Mouse (Mus musculus): ENCODE data around the gene Ehd2. TPM values are rescaled to one million over a fixed set of nuclear protein-coding genes. Genes with fewer than 3 reads are reported as not detected.

Gene Ehd2
- polyA plus RNA-seq, 1 experiment from 2014 or later: 5.8 TPM

DNA sequence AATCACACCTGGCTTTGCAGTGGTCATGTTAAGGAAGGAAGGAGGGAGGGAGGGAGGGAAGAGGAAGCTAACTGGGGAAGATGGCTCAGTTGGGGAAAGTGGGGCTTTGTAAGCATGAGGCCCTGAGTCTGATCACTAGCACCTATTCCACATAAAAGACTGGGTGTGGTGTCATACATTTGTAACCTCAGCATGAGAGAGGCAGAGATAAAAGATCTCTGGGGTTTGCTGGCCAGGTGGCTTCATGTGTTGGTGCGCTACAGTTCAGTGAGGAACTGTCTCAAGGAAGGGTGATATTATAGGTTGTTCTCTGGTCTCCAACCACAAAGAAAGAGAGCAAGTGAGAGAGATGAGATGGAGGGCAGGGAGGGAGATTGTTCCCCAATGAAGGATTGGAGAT is 34.3 kb upstream of the Ehd2 start:
- no peak overlapping the region for H3K9ac ChIP-seq
- H3K36me3 ChIP-seq (replicated peaks): peaks cover 5% of the 10 kb centered on the region; the same call in 1 of the 2 replicates
- no peak overlapping the region for H3K4me2 ChIP-seq
- no peaks in the 10 kb centered on the region for H3K27me3 ChIP-seq (replicated peaks)
- ATAC-seq (replicated peaks): no peak
- H3K4me3 ChIP-seq: no peak overlapping the region
- H3K4me1 ChIP-seq: no peaks in the 10 kb centered on the region
- WGBS: 93% methylated on average over 1 of the region's 1 CpGs
- no peak overlapping the region for H3K27ac ChIP-seq
- H3K9me3 ChIP-seq: no peaks in the 10 kb centered on the region

DNA sequence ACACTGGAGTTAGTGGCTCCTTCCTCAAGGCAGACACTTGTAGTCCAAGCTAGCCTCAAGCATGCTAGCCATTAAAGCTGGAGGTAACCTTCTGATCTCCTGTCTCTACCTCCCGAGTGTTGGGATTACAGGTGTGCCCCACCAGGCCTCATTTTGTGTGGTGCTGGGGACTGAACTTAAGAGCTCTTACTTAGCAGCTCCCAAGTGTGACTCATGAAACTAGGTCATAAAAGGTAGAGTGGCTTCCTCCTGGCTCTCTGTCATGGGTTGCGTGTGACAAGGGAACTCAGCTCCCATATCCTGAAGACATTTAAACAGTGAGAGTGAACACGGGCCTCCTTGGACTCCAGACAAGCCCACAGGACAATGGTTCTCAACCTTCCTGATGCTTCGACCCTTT is 26.4 kb upstream of the Ehd2 start:
- no peak overlapping the region for H3K4me2 ChIP-seq
- 90% methylated on average over 4 of the region's 4 CpGs for WGBS
- H3K4me3 ChIP-seq: no peak overlapping the region
- H3K36me3 ChIP-seq (replicated peaks): peaks cover 30% of the 10 kb centered on the region
- no peak overlapping the region for H3K27ac ChIP-seq
- ATAC-seq (replicated peaks): no peak
- no peaks in the 10 kb centered on the region for H3K27me3 ChIP-seq (replicated peaks)
- H3K9me3 ChIP-seq: no peaks in the 10 kb centered on the region
- no peak overlapping the region for H3K9ac ChIP-seq
- no peaks in the 10 kb centered on the region for H3K4me1 ChIP-seq

DNA sequence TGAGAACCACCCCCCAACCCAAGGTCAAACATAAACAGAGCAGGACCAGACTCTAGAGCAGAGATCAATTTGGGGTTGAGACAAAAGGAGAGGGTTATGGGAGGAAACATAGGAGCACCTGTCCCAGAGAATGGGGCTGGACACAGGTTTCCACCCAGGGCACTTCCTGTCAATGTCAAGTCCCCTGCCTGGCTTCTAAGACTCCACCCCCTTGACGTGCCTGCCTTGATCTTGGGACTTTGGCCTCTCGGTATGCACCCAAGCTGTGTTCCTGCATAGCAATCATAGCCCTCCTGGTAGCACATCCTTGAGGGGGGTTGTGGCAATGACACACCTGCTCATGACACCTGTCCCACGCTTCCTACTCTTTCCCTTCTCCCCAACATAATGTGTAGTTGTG is 25.8 kb upstream of the Ehd2 start:
- Histone ChIP-seq H3K9ac (no peak overlapping the region), H3K4me2 (no peak overlapping the region), H3K36me3 (replicated peaks) (peaks cover 36% of the 10 kb centered on the region), H3K27ac (no peak overlapping the region), H3K9me3 (no peaks in the 10 kb centered on the region), H3K27me3 (replicated peaks) (no peaks in the 10 kb centered on the region), H3K4me3 (no peak overlapping the region), H3K4me1 (no peaks in the 10 kb centered on the region)
- ATAC-seq (replicated peaks): no peak
- WGBS: 92% methylated on average over 3 of the region's 3 CpGs

DNA sequence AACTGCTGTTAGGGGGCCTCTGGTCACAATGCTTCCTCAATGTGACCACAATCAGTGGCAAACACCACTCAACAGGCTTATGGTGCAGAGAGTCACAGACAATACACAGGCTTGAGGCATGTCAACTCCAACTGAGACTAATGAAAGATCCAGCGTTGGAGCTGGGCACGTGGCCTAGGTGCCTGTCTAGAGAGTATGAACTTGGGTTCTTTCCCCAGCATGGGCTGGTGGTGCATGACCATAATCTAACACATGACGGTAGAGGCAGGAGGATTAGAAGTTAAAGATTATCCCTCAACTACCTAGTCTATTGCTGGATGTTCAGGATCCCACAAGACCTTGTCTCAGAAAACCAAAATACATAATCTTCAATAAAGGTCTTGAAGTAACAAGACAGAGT is 24.4 kb upstream of the Ehd2 start:
- no peaks in the 10 kb centered on the region for H3K4me1 ChIP-seq
- no peak overlapping the region for H3K9ac ChIP-seq
- no peak for ATAC-seq (replicated peaks)
- no peaks in the 10 kb centered on the region for H3K27me3 ChIP-seq (replicated peaks)
- peaks cover 50% of the 10 kb centered on the region for H3K36me3 ChIP-seq (replicated peaks)
- WGBS: 96% methylated on average over 3 of the region's 3 CpGs
- H3K4me2 ChIP-seq: no peak overlapping the region
- no peak overlapping the region for H3K27ac ChIP-seq
- H3K4me3 ChIP-seq: no peak overlapping the region
- H3K9me3 ChIP-seq: no peaks in the 10 kb centered on the region

DNA sequence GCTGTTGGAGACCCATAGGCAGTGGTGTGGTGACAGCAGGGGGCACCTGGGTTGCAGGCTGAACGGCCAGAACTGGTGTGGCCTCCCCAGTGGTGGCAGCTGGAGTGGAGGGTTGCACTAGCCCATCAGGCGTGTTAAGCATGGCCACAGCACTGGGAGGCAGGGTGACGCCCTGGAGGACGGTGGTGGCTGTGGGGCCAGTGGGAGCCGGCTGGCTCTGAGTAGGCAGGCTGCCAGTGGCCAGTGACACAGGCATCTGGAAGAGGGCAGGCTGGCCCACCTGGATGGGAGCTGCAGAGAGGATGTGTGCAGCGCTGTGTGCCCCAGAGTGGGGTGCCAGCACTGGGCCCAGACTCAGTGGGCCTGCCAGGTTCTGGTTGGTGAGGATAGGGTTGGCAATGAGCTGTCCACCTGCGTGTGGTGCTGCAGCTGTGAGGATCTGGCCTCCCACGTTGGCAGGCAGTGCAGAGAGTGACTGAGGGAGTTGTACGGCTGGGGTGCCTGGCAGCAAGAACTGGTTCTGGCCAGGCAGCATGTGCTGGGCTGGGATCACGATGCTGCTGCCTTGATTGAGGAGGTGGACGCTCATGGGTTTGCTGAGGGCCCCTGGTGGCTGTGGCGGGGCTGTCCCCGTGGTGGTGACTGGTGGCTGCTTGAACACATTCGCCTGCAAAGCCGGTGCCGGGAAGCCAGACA is 20.4 kb upstream of the Ehd2 start:
- peaks cover 35% of the 10 kb centered on the region for H3K36me3 ChIP-seq (replicated peaks)
- 94% methylated on average over 16 of the region's 16 CpGs for WGBS
- ATAC-seq (replicated peaks): no peak; the same call in 1 of the 2 replicates

DNA sequence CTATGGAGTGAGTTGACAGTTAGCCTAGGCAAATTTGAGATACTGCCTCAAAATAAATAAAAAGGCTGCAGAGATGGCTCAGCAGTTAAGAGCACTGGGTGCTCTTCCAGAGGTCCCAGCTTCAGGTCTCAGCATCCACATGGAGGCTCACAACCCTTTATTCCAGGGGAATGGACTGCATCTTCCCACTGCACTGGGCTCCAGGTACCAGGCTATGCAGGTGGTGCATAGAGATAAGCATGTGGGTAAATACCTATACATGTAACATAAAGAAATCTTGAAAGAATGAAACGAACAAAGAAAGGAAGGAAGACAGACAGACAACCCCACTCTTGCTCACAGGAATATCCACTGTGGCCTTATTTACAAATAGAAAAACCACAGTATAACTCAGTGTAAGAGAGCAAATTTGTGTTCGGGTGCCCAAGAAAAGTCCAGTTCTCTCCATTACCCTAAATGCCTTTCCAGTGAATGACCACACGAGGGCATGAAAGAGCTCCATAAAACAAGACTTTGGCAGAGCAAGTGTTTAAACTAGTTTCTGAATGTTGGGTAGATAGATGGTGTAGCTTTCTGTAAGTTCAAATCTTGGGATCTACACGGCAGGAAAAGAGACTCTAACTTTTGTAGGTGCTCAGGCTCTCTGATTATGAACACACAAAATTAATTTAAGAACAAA is 15.5 kb upstream of the Ehd2 start:
- peaks cover 18% of the 10 kb centered on the region; the same call in 1 of the 2 replicates for H3K36me3 ChIP-seq (replicated peaks)
- H3K27me3 ChIP-seq (replicated peaks): no peaks in the 10 kb centered on the region
- no peaks in the 10 kb centered on the region for H3K9me3 ChIP-seq
- WGBS: 45% methylated on average over 4 of the region's 4 CpGs
- no peak overlapping the region for H3K4me2 ChIP-seq
- ATAC-seq (replicated peaks): no peak
- H3K27ac ChIP-seq: no peak overlapping the region
- no peaks in the 10 kb centered on the region for H3K4me1 ChIP-seq
- no peak overlapping the region for H3K4me3 ChIP-seq
- no peak overlapping the region for H3K9ac ChIP-seq

More for the DNA sequence above, 20.4 kb upstream of the Ehd2 start:
- no peak overlapping the region for H3K27ac ChIP-seq
- H3K27me3 ChIP-seq (replicated peaks): no peaks in the 10 kb centered on the region
- H3K9ac ChIP-seq: no peak overlapping the region
- H3K4me1 ChIP-seq: no peaks in the 10 kb centered on the region
- no peak overlapping the region for H3K4me3 ChIP-seq
- H3K4me2 ChIP-seq: no peak overlapping the region
- H3K9me3 ChIP-seq: no peaks in the 10 kb centered on the region

DNA sequence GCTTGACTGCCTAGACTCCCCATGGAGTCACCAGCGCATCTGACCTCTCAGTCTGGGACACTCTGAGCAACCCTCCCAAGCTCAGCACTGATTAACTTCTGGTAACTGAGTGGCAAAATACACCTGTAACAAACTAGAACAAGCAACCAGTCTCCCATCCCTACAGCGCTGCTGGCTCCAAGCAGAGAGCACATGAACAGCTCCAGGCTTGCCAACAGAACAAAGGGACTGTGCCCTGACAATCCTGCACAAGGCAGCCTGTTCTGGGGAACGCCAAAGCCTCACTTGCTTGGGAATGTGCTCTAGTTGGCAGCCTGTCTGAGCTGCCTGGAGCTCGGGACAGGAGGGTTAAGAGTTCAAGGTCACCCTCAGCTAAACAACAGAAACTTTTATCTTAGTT is 14.2 kb upstream of the Ehd2 start:
- Histone ChIP-seq H3K9me3 (no peaks in the 10 kb centered on the region), H3K36me3 (replicated peaks) (peaks cover 7% of the 10 kb centered on the region; the same call in 1 of the 2 replicates), H3K9ac (no peak overlapping the region), H3K4me3 (no peak overlapping the region), H3K27ac (no peak overlapping the region), H3K4me1 (no peaks in the 10 kb centered on the region), H3K4me2 (no peak overlapping the region), H3K27me3 (replicated peaks) (no peaks in the 10 kb centered on the region)
- WGBS: 90% methylated on average over 4 of the region's 4 CpGs
- no peak for ATAC-seq (replicated peaks)

DNA sequence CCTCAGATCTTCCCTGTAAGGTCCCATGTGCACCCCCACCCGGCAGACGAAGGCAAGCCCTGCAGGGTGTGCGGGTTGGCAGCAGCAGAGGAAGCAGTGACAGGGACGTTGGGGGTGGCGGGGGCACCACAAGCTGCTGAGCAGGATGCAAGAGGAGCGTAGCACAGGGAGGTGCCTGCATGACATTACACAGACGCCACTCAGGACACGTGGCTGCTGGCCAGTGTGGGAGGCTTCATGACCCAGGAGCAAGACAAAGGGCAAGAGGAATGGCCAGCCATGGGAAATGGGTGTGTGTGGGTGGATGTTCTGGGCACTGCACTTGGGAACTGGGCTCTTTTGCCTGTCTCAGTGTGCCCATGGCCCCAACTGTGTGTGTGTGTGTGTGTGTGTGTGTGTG is 12.9 kb upstream of the Ehd2 start:
- Histone ChIP-seq H3K36me3 (replicated peaks) (0 out of 2 replicates have a peak, but pooled peaks cover 10% of the 10 kb centered on the region), H3K4me3 (no peak overlapping the region), H3K27me3 (replicated peaks) (no peaks in the 10 kb centered on the region), H3K9ac (no peak overlapping the region), H3K27ac (no peak overlapping the region), H3K9me3 (no peaks in the 10 kb centered on the region), H3K4me1 (no peaks in the 10 kb centered on the region), H3K4me2 (no peak overlapping the region)
- 80% methylated on average over 8 of the region's 8 CpGs for WGBS
- no peak for ATAC-seq (replicated peaks)

DNA sequence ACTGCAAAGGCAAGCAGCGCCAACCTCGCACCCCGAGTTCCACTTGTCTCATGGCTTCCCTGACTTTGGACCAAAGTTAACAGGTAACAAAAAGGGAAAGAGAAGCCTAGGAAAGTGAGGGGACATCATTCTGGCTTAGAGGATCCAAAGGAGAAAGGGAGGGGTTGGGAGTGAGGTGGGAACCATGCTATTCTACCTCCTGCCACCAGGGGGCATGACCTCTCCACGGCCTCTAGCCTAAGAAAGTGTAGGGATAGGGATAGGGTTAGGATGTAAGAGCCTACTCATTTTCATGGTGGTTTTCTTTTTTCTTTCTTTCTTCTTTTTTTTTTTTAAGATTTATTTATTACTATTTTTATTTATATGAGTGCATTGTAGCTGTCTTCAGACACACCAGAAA is 8.5 kb upstream of the Ehd2 start:
- Histone ChIP-seq H3K9ac (no peak overlapping the region), H3K9me3 (no peaks in the 10 kb centered on the region), H3K4me1 (no peaks in the 10 kb centered on the region), H3K4me2 (no peak overlapping the region), H3K27me3 (replicated peaks) (no peaks in the 10 kb centered on the region), H3K36me3 (replicated peaks) (peaks cover 30% of the 10 kb centered on the region), H3K27ac (no peak overlapping the region), H3K4me3 (no peak overlapping the region)
- 0 out of 2 replicates have a peak, but pooled peaks have one; percentile 22 for ATAC-seq (replicated peaks)
- WGBS: 73% methylated on average over 4 of the region's 4 CpGs

DNA sequence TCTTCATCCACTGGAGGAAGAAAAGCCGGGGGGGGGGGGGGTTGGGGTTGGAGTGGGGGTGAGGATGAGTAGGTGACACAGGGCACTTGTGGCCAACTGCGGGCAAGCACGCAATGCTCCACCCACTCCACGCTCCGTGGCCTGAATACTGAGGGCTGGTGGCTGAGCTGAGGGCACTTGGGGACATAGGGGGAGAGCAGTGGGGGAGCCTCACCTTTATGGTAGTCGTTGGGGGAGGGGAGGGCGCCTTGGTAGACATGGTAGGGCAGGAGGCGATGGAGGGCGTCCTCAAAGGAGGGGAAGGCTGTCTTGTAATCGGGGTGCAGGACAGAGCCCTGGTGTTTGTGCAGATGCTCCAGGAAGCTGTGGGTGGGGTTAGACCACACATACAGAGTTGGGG is 8.1 kb upstream of the Ehd2 start:
- H3K4me1 ChIP-seq: no peaks in the 10 kb centered on the region
- WGBS: 90% methylated on average over 10 of the region's 10 CpGs
- peaks cover 27% of the 10 kb centered on the region for H3K36me3 ChIP-seq (replicated peaks)
- H3K9me3 ChIP-seq: no peaks in the 10 kb centered on the region
- no peak overlapping the region for H3K4me3 ChIP-seq
- no peak overlapping the region for H3K9ac ChIP-seq
- no peak overlapping the region for H3K27ac ChIP-seq
- no peak overlapping the region for H3K4me2 ChIP-seq
- no peaks in the 10 kb centered on the region for H3K27me3 ChIP-seq (replicated peaks)
- ATAC-seq (replicated peaks): 0 out of 2 replicates have a peak, but pooled peaks have one; percentile 16

DNA sequence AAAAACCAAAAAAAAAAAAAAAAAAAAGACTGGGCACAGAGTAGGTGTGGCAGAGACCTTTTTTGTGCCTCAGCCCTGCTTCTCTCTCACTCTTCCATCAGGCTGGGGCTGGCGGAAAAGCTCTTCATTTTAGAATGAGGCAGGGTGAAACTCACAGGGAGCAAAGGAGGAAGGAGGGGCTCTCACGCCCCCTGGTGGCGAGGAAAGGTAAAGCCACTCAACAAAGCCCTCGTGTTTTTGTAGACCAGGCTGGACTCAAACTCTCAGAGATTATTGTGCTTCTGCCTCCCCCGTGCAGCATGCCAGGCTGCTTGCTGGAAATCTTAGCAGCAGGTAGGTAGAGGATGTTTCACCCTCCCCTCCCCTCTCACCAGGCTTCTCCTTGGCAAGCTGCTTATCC is 7.3 kb upstream of the Ehd2 start:
- Histone ChIP-seq H3K4me1 (no peaks in the 10 kb centered on the region), H3K4me2 (no peak overlapping the region), H3K36me3 (replicated peaks) (peaks cover 27% of the 10 kb centered on the region), H3K4me3 (no peak overlapping the region), H3K9ac (no peak overlapping the region), H3K9me3 (no peaks in the 10 kb centered on the region), H3K27ac (no peak overlapping the region), H3K27me3 (replicated peaks) (no peaks in the 10 kb centered on the region)
- WGBS: 55% methylated on average over 5 of the region's 5 CpGs
- ATAC-seq (replicated peaks): no peak

DNA sequence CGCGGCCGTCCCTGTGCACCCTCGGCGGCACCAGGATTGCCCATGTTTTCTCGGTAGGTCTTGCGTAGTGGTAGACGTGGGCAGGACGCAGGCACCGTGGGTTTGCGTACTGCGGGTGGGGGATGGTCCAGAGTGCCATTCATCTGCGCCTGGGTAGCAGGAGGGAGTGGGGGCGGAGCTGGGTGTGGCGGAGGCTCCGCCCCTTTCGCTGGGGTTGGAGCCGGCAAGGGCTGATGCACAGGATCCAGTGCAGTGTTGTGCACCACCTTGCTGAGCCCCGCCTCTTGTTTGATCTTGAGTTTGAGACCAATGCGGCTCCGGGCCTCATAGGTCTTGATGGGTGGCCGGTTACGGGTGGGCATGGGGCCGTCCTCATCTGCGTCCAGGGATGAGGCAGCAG is 4.9 kb upstream of the Ehd2 start:
- H3K36me3 ChIP-seq (replicated peaks): peaks cover 27% of the 10 kb centered on the region
- H3K4me2 ChIP-seq: no peak overlapping the region
- no peak overlapping the region for H3K4me3 ChIP-seq
- no peaks in the 10 kb centered on the region for H3K27me3 ChIP-seq (replicated peaks)
- no peak overlapping the region for H3K27ac ChIP-seq
- 64% methylated on average over 25 of the region's 25 CpGs for WGBS
- ATAC-seq (replicated peaks): no peak
- H3K9me3 ChIP-seq: no peaks in the 10 kb centered on the region
- no peak overlapping the region for H3K9ac ChIP-seq
- 0 out of 2 replicates have a peak, but pooled peaks cover 2% of the 10 kb centered on the region for H3K4me1 ChIP-seq

DNA sequence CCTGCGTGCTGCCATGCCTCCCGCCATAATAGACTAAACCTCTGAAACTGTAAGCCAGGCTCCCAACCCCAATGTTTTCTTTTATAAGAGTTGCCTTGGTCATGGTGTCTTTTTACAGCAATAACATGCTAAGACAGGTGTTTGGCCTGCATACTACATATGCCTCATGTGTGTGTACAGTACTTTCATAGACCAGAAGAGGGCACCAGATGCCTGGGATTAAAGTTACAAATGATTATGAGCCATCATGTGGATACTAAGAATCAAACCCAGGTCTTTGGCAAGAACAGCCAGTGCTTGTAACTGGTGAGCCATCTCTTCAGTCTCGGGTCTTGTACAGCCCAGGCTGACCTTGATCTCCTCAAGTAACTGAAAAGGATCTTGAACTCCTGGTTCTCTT is 2.3 kb upstream of the Ehd2 start:
- Histone ChIP-seq H3K27ac (no peak overlapping the region), H3K36me3 (replicated peaks) (peaks cover 16% of the 10 kb centered on the region), H3K4me3 (no peak overlapping the region), H3K9ac (no peak overlapping the region), H3K4me2 (no peak overlapping the region), H3K27me3 (replicated peaks) (no peaks in the 10 kb centered on the region), H3K4me1 (0 out of 2 replicates have a peak, but pooled peaks cover 3% of the 10 kb centered on the region), H3K9me3 (no peaks in the 10 kb centered on the region)
- WGBS: 90% methylated on average over 3 of the region's 3 CpGs
- no peak for ATAC-seq (replicated peaks)
